Mouse (Mus musculus) MEL (cell line): ENCODE results near the gene Psmb9. TPM values are rescaled to one million over a fixed set of nuclear protein-coding genes. Genes with fewer than 3 reads are reported as not detected.
A peak's percentile ranks its signal among the peaks of the same experiment; 100 is the strongest.

Source experiments
- DNase-seq: peaks from one replicate; pipeline ENCODE4 v3.0.0; 2011; ENCODE audit warnings: low read depth, low spot score
- H3K27ac ChIP-seq: 2 replicates; pipeline ENCODE4 v1.5.1; 2012; ENCODE audit warnings: low read depth, mild to moderate bottlenecking, control low read depth, low read length, moderate library complexity; ENCODE audit not compliant: control insufficient read depth
- H3K27me3 ChIP-seq, 2 experiments: fragments of 150-350 bp in 1 of 2; sonication (generic) in 1 of 2; 2 replicates each; pipeline ENCODE4 v1.6.1; 2012; ENCODE audit warnings: low read length in 2 of 2, mild to moderate bottlenecking in 2 of 2, improper control_type of control experiment in 1 of 2, moderate library complexity in 1 of 2; ENCODE audit not compliant: insufficient read depth in 2 of 2, control insufficient read depth in 1 of 2
- H3K36me3 ChIP-seq, 2 experiments: 2 replicates each; pipeline ENCODE4 v1.6.1; 2012 to 2014; ENCODE audit warnings: low read length in 2 of 2, improper control_type of control experiment in 1 of 2, inconsistent platforms in 1 of 2, mild to moderate bottlenecking in 1 of 2; ENCODE audit not compliant: insufficient read depth in 2 of 2, control insufficient read depth in 1 of 2
- H3K4me1 ChIP-seq, 2 experiments: fragments of 150-350 bp in 1 of 2; sonication (generic) in 1 of 2; 2 replicates each; pipeline ENCODE4 v1.6.1; 2012; ENCODE audit warnings: low read length in 2 of 2, improper control_type of control experiment in 1 of 2, mild to moderate bottlenecking in 1 of 2; ENCODE audit not compliant: insufficient read depth in 2 of 2, control insufficient read depth in 1 of 2
- H3K4me3 ChIP-seq, 2 experiments: fragments of 150-350 bp in 1 of 2; sonication (generic) in 1 of 2; 2 replicates each; pipeline ENCODE4 v1.5.1; 2012; ENCODE audit warnings: low read depth in 2 of 2, low read length in 2 of 2, mild to moderate bottlenecking in 2 of 2, moderate library complexity in 2 of 2, control low read depth in 1 of 2, improper control_type of control experiment in 1 of 2; ENCODE audit not compliant: control insufficient read depth in 1 of 2, insufficient read depth in 1 of 2
- H3K79me2 ChIP-seq: 2 replicates; pipeline ENCODE4 v1.6.1; 2012; ENCODE audit warnings: mild to moderate bottlenecking, low read length, moderate library complexity; ENCODE audit not compliant: control insufficient read depth, poor library complexity, insufficient read depth
- H3K9ac ChIP-seq: 2 replicates; pipeline ENCODE4 v1.6.1; 2012; ENCODE audit warnings: low read depth, mild to moderate bottlenecking, control low read depth, low read length, moderate library complexity; ENCODE audit not compliant: control insufficient read depth, poor library complexity, severe bottlenecking
- H3K9me3 ChIP-seq: fragments of 150-350 bp; sonication (generic); replicated peaks from 2 replicates; pipeline ENCODE4 v1.6.1; 2012; ENCODE audit warnings: mild to moderate bottlenecking, low read length, improper control_type of control experiment, moderate library complexity; ENCODE audit not compliant: insufficient read depth
- CHD2 ChIP-seq: IDR thresholded peaks from 2 replicates; pipeline ENCODE4 v1.6.1; 2011; ENCODE audit warnings: low read length, improper control_type of control experiment
- CTCF ChIP-seq, 3 experiments: IDR thresholded peaks in 2 of 3; conservative IDR thresholded peaks in 1 of 3; 2 replicates each; pipeline ENCODE4 v1.5.1; 2011 to 2012; ENCODE audit warnings: low read length in 3 of 3, low read depth in 2 of 3, mild to moderate bottlenecking in 2 of 3, improper control_type of control experiment in 1 of 3, inconsistent platforms in 1 of 3, mixed read lengths in 1 of 3, moderate library complexity in 1 of 3; ENCODE audit not compliant: control insufficient read depth in 1 of 3, insufficient read depth in 1 of 3, poor library complexity in 1 of 3, severe bottlenecking in 1 of 3
- E2F4 ChIP-seq: IDR thresholded peaks from 2 replicates; pipeline ENCODE4 v1.6.1; 2011; ENCODE audit warnings: low read depth, low read length, improper control_type of control experiment, borderline replicate concordance
- EP300 ChIP-seq, 2 experiments: IDR thresholded peaks; 2 replicates each; pipeline ENCODE4 v1.6.1; 2011; ENCODE audit warnings: improper control_type of control experiment in 2 of 2, low read length in 2 of 2, low read depth in 1 of 2, mild to moderate bottlenecking in 1 of 2
- GABPA ChIP-seq: IDR thresholded peaks from 2 replicates; pipeline ENCODE4 v1.6.1; 2012; ENCODE audit warnings: low read depth, mild to moderate bottlenecking, inconsistent platforms, low read length, improper control_type of control experiment, moderate library complexity
- KAT2A ChIP-seq: conservative IDR thresholded peaks from 2 replicates; pipeline ENCODE4 v1.6.1; 2012; ENCODE audit warnings: low read depth, low read length, improper control_type of control experiment, inconsistent platforms
- MAFK ChIP-seq: IDR thresholded peaks from 2 replicates; pipeline ENCODE4 v1.6.1; 2011; ENCODE audit warnings: low read depth, mild to moderate bottlenecking, low read length, improper control_type of control experiment, borderline replicate concordance
- MAX ChIP-seq: IDR thresholded peaks from 2 replicates; pipeline ENCODE4 v1.6.1; 2011; ENCODE audit warnings: low read length, improper control_type of control experiment
- MAZ ChIP-seq: IDR thresholded peaks from 2 replicates; pipeline ENCODE4 v1.6.1; 2012; ENCODE audit warnings: low read depth, mild to moderate bottlenecking, inconsistent platforms, low read length, improper control_type of control experiment
- MEF2A ChIP-seq: IDR thresholded peaks from 2 replicates; pipeline ENCODE4 v1.6.1; 2014; ENCODE audit warnings: low read depth, mild to moderate bottlenecking, inconsistent platforms, low read length, improper control_type of control experiment; ENCODE audit not compliant: poor library complexity, insufficient replicate concordance, severe bottlenecking; ENCODE audit errors: extremely low read depth
- MYB ChIP-seq: IDR thresholded peaks from 2 replicates; pipeline ENCODE4 v1.6.1; 2011; ENCODE audit warnings: mild to moderate bottlenecking, low read depth, low read length, improper control_type of control experiment
- NRF1 ChIP-seq: IDR thresholded peaks from 2 replicates; pipeline ENCODE4 v1.6.1; 2014; ENCODE audit warnings: low read depth, mild to moderate bottlenecking, inconsistent platforms, low read length, improper control_type of control experiment, moderate library complexity; ENCODE audit not compliant: poor library complexity, insufficient read depth, severe bottlenecking
- POLR2A ChIP-seq, 2 experiments: IDR thresholded peaks; 2 replicates each; pipeline ENCODE4 v1.6.1; 2011 to 2012; ENCODE audit warnings: low read length in 2 of 2, mild to moderate bottlenecking in 2 of 2, control low read depth in 1 of 2, improper control_type of control experiment in 1 of 2, low read depth in 1 of 2, moderate library complexity in 1 of 2; ENCODE audit not compliant: control insufficient read depth in 1 of 2, insufficient read depth in 1 of 2, poor library complexity in 1 of 2
- SIN3A ChIP-seq: IDR thresholded peaks from 2 replicates; pipeline ENCODE4 v1.6.1; 2012; ENCODE audit warnings: low read length, improper control_type of control experiment, inconsistent platforms
- SMC3 ChIP-seq: IDR thresholded peaks from 2 replicates; pipeline ENCODE4 v1.6.1; 2011; ENCODE audit warnings: low read depth, low read length, improper control_type of control experiment
- TAL1 ChIP-seq: IDR thresholded peaks from 2 replicates; pipeline ENCODE4 v1.6.1; 2012; ENCODE audit warnings: mild to moderate bottlenecking, inconsistent platforms, low read length, moderate library complexity, mixed read lengths
- TBP ChIP-seq: IDR thresholded peaks from 2 replicates; pipeline ENCODE4 v1.8.0; 2011; ENCODE audit warnings: low read depth, low read length, improper control_type of control experiment
- USF1 ChIP-seq: IDR thresholded peaks from 2 replicates; pipeline ENCODE4 v1.6.1; 2014; ENCODE audit warnings: low read depth, mild to moderate bottlenecking, inconsistent platforms, low read length, improper control_type of control experiment, moderate library complexity
- USF2 ChIP-seq, 2 experiments: IDR thresholded peaks; 2 replicates each; pipeline ENCODE4 v1.6.1; 2011 to 2012; ENCODE audit warnings: improper control_type of control experiment in 2 of 2, low read length in 2 of 2, borderline replicate concordance in 1 of 2, inconsistent platforms in 1 of 2, low read depth in 1 of 2, mild to moderate bottlenecking in 1 of 2; ENCODE audit not compliant: insufficient read depth in 1 of 2
- ZC3H11A ChIP-seq: IDR thresholded peaks from 2 replicates; pipeline ENCODE4 v1.6.1; 2012; ENCODE audit warnings: low read depth, mild to moderate bottlenecking, inconsistent platforms, low read length, improper control_type of control experiment
- ZNF384 ChIP-seq: IDR thresholded peaks from 2 replicates; pipeline ENCODE4 v1.6.1; 2012; ENCODE audit warnings: low read depth, mild to moderate bottlenecking, inconsistent platforms, low read length, improper control_type of control experiment
- polyA plus RNA-seq, 2 experiments: library from polyadenylated mRNA; stranded (reverse) in 1 of 2; unstranded in 1 of 2; fragments of >175 nt in 1 of 2; fragments of >200 nt in 1 of 2; gene quantifications; 2 replicates each; pipeline versions ENCODE4 v1.2.1 to v1.2.4; 2012; ENCODE audit warnings: low replicate concordance in 2 of 2, low read depth in 1 of 2; ENCODE audit not compliant: insufficient read length in 2 of 2, insufficient read depth in 1 of 2, missing spikeins in 1 of 2
- total RNA-seq: library from RNA; depleted of rRNA; stranded (reverse); fragments of 300-350 nt; gene quantifications from 2 replicates; pipeline ENCODE4 v1.2.3, GENCODE M21; 2012

Psmb9 gene
- total and polyA plus RNA-seq, 3 experiments = 14.7 to 24.9 TPM; not detected in 1

- Histone ChIP-seq H3K4me1 (peaks cover 19 to 36% of the 10 kb centered on the region in 2 experiments), H3K9ac (peak overlapping the region; percentile 44), H3K79me2 (no peaks in the 10 kb centered on the region), H3K9me3 (no peaks in the 10 kb centered on the region), H3K27ac (peak overlapping the region; percentile 71), H3K4me3 (peak overlapping the region; percentile 30 to 40), H3K36me3 (peaks cover 0 to 20% of the 10 kb centered on the region in 2 experiments; a peak in 2 of 4 replicates), H3K27me3 (no peaks in the 10 kb centered on the region)
- no peak for DNase-seq
- 0 out of 4 replicates have a peak, but pooled peaks of 1 of the 2 experiments have one; percentile 2 for TF ChIP-seq EP300 (IDR thresholded peaks at IDR 0.05; ENCODE audit: low read depth in 1 of 2, low read length in 2 of 2)
- TF ChIP-seq ZNF384 = peak; percentile 53; the same call in 1 of the 2 replicates
- no peak for TF ChIP-seq KAT2A
- TF ChIP-seq, all 39 proteins: peak for 2
Measured at GRCm38 (mm10) chr17:34142456-34143010, 45.0 kb downstream of the Psmb9 start.

- peaks cover 0 to 20% of the 10 kb centered on the region in 2 experiments; a peak in 2 of 4 replicates for H3K36me3 ChIP-seq
- H3K9ac ChIP-seq = no peak overlapping the region
- H3K79me2 ChIP-seq = no peaks in the 10 kb centered on the region
- H3K9me3 ChIP-seq = no peaks in the 10 kb centered on the region
- DNase-seq = peak; percentile 47
- H3K4me3 ChIP-seq = no peak overlapping the region
- no peak overlapping the region; the same call in 1 of the 2 replicates for H3K27ac ChIP-seq
- H3K4me1 ChIP-seq = peaks cover 19 to 36% of the 10 kb centered on the region in 2 experiments
- TF ChIP-seq TAL1 (no peak), MEF2A (no peak), SIN3A (no peak), MAFK (no peak), GABPA (no peak), POLR2A (IDR thresholded peaks at IDR 0.05; ENCODE audit: control insufficient read depth in 1 of 2, insufficient read depth in 1 of 2, low read depth in 1 of 2, low read length in 2 of 2, poor library complexity in 1 of 2) (no peak), MAZ (no peak), MYB (no peak), ZC3H11A (no peak), TBP (no peak), E2F4 (no peak), CHD2 (no peak), USF1 (no peak), CTCF (IDR thresholded peaks at IDR 0.05 in 2 of 3, conservative IDR thresholded peaks at IDR 0.05 in 1 of 3; ENCODE audit: control insufficient read depth in 1 of 3, insufficient read depth in 1 of 3, low read depth in 2 of 3, low read length in 3 of 3, poor library complexity in 1 of 3, severe bottlenecking in 1 of 3) (no peak), MAX (no peak), USF2 (IDR thresholded peaks at IDR 0.05; ENCODE audit: borderline replicate concordance in 1 of 2, insufficient read depth in 1 of 2, low read depth in 1 of 2, low read length in 2 of 2) (no peak), ZNF384 (no peak), SMC3 (no peak), EP300 (IDR thresholded peaks at IDR 0.05; ENCODE audit: low read depth in 1 of 2, low read length in 2 of 2) (no peak), NRF1 (no peak)
- no peaks in the 10 kb centered on the region for H3K27me3 ChIP-seq
Measured at GRCm38 (mm10) chr17:34141448-34141847, 46.1 kb downstream of the Psmb9 start.
